Mouse (Mus musculus) right cerebral cortex, postnatal 4 days (tissue): Measurements from ENCODE around the gene Ppp1r14a.
A peak's percentile ranks its signal among the peaks of the same experiment; 100 is the strongest.

Experiments used
- DNase-seq: peaks from one replicate; pipeline ENCODE4 v3.0.0-alpha.2; 2022

Gene Ppp1r14a

DNA sequence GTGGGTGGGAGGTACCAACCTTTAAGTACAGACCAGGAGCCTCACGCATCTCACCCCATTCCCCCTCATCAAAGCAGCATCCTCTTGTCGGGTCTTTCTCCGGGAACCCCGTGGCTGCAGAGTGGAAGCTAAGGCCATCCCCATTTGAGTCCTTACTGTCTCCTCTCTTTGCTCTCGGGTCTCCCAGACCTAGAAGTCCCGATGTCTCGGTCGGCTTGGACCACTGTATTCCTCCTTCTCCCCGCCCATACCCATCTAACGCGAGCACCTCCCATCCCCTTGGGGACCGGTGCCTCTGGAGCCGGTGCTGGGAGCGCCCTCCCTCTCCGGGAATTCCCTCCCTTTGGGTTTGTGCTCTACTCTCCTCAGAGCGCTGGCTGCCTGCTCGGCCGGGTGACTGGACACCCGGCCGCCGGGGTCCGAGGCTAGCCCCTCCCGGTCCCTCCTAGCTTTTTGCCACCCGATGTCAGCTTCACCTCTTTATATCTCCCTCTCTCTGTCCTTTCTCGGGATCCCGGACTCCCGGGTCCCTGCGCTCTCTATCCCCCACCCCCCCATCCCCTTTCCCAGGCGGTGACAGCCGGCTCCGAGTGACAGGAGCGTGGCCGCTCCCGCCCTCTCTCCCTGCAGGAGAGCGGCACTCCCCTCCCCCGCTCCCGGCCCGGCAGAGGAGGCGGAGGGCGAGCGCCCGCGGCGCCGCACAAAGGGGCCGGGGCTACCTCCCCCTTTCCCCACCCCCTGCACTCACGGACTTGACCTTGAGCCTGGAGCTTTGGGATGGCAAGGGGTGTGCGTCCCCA lies 15.6 kb downstream of the Ppp1r14a start:
- DNase-seq, result no peak

DNA sequence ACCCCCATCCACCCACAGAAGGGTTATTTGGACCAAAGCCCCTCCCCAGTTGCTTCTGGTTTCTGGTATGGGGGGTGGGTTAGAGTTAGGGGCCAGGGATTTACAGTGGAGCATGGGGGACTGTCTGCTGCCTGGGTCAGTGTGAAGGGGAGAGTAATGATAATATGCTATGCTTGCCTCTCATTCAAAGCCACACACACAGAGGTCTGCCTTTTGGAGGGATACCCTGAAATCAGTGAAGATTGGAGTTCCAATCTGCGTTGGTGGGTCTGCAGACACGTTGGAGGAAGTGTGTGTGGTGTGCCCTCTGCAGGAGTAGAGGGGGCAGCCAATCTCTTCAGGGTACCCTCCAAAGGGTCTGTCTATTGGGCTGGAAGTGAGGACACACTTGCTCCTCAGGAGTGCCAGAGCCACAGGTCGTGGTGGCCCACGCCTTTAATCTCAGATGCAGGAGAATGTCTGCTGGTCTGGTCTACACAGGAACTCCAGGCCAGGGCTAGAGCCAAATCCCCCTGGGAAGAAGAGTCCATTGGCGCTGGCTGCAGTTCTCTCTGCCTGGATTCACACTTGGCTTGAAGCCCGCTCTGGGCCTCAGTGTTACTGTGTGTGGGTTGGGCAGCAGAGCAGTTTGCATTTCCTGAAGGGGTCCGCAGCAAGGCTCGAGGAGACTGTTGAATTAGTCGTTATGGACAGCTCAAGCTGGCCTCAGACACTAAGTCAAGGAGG lies 16.3 kb downstream of the Ppp1r14a start:
- DNase-seq, result no peak

- no peak for DNase-seq
Measured at GRCm38 (mm10) chr7:29306108-29306507, 17.0 kb downstream of the Ppp1r14a start.

GRCm38 (mm10) chr7:29306619-29307018 lies 17.5 kb downstream of the Ppp1r14a start:
- DNase-seq, result no peak

GRCm38 (mm10) chr7:29307350-29308104 lies 18.4 kb downstream of the Ppp1r14a start:
- DNase-seq, result peak; percentile 97

DNA sequence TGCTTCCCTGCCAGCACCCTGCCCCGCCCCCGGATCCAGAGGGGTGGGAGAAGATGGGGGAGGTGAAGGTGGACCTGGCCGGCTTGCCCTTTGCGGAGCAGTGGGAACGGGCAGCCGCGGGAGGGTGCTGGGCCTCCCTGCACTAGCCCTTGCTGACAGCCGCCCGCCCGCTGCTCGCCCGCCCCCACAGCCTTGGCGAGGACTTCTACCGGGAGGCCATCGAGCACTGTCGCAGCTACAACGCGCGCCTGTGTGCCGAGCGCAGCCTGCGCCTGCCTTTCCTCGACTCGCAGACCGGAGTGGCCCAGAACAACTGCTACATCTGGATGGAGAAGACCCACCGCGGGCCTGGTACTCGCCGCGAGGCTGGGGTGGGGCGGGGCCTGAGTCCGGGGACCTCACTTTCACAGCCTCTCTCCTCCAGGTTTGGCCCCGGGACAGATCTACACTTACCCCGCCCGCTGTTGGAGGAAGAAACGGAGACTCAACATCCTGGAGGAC lies 20.2 kb downstream of the Ppp1r14a start:
- DNase-seq, result peak; percentile 58

DNA sequence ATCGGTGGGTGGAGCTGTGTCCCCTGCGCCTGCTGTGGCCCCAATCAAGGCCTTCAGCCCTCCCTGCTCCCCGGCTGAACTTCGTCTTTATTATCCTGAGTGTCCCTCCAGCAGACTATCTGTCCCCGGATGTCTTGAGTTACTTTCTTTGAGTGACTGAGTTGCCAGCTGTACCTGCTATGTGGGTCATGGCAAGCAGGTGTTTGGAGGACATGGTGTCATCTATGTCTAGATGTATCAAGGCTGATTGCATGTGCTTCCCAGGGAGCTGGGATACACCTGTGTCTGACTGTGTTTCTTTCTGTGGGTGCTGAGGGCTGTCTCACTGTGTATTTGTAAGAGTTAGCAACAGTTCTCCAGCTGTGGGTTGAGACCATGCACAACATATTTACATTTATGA lies 20.6 kb downstream of the Ppp1r14a start:
- no peak for DNase-seq

- DNase-seq, result no peak
Measured at GRCm38 (mm10) chr7:29313051-29313450, 23.9 kb downstream of the Ppp1r14a start.

- DNase-seq, result no peak
Measured at GRCm38 (mm10) chr7:29313572-29314261, 24.6 kb downstream of the Ppp1r14a start.

- no peak for DNase-seq
Measured at GRCm38 (mm10) chr7:29314844-29315628, 25.9 kb downstream of the Ppp1r14a start.

DNA sequence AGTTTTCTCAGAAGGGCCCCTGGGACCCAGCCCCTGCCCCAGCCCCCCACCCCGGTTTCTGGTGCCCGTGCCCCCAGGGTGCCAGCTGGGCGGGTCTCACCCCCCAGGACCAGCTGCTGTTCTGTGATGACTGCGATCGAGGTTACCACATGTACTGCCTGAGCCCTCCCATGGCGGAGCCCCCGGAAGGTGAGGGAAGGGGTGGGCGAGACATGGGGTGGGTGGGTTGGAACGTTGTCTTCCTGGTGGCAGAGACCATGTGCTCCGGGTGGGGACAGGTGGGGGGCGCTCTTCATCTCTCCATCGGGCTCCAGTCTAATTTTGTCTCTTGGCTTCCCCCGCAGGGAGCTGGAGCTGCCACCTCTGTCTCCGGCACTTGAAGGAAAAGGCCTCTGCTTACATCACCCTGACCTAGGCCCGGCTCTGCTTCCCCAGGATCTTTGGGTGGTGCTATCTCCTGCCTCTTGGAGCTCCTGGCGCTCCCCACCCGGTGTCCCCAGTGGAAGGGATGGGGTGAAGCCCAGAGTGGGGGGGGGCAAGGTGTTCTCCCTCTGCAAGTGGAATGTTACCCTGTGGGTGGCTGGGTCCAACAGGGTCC lies 27.1 kb downstream of the Ppp1r14a start:
- no peak for DNase-seq

DNA sequence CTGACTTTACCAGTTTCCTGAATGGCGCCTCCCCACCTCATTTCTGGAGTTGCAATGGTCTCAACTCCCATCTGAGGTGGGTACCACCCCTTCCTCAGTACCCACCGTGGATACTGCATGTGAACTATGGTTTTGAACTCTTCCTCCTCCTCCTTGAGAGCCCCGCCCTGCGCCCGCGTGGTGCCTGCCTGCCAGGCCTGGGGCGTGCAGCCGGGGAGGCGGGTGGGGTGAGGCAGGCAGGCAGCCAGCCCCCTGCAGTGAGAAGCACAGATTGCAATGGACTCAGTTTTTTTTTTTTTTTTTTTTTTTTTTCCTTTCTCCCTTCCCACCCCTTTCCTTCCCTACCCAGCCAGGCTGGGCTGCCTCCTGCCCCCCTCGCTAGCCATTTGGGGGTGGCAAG lies 27.9 kb downstream of the Ppp1r14a start:
- DNase-seq, result peak; percentile 72

GRCm38 (mm10) chr7:29317558-29317957 lies 28.4 kb downstream of the Ppp1r14a start:
- DNase-seq, result peak; percentile 72

DNA sequence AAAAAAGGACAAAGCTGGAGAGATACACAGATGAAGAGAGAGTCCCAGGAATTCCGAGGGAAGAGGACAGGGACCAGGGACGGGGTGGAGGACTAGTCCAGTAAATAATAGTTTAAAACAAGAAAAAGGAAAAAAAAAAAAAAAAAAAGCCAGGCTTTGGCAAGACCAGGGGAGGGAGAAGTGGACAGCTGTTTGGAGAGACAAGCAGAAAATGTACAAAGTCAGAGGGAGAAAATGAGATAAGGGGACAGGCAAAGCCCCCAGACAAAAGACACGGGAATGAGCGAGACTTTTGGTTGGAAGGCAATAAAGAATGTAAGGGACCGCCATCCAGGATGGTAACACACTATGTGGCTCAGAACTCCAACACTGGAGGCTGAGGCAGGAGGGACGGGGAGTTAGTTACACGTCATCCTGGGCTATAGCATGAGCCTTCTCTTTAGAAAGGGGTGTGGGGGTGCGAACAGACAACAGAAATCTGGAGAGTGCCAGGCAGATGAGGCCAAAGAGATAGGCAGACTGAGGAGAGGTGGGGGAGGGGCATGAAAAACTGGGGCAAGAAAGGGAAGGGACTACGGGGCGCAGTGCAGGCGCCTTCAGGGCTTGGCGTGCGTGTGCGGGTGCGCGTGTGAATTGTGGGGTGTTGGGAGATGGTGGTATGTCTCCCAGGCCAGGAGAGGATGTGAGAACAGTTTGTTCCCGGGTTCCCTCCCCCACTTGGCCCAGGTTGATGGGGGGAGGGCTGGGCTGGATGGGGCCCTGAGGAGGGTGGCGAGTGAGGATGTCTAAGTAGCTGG lies 29.2 kb downstream of the Ppp1r14a start:
- peak; percentile 65 for DNase-seq

DNA sequence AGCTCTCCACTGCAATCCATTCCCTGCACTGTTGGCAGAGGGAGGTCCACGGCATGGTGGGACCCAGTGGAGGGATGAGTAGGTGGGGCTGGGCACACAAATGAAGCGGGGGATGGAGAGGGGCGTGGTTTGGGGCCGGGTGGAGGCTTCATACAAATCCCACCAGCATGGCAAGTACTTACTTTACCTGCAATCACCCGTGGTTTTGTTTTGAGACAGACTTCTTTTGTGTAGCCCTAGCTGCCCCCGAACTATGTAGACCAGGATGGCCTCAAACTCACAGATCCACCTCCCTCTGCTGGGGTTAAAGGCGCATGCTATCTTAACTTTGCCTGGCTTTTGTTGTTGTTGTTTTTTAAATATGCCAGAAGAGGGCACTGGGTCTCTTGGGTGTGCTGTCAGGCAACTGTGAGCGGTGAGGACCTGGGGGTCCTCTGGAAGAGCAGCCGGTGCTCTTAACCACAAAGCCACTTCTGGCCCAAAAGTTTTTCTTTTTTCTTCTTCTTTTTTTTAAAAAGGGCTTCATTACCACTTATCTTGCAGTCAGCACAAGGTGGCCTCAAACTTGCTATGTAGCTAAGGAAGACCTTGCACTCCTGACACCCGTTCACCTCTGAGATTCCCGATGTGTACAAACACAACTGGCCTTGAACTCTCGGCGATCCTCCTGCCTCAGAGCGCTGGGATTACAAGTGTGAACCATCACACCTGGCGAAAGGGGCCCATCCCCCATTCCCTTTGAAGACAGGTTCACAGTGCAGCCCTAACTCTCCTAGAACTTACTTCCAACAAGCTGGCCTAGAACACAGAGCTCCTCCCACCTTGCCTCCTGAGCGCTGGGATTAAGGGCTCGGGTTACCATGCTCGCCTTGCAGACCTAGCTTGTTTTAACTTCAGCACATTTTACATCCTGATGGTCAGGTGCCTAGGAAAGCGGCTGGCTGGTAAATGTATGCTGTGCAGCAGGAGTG lies 30.5 kb downstream of the Ppp1r14a start:
- no peak for DNase-seq

DNA sequence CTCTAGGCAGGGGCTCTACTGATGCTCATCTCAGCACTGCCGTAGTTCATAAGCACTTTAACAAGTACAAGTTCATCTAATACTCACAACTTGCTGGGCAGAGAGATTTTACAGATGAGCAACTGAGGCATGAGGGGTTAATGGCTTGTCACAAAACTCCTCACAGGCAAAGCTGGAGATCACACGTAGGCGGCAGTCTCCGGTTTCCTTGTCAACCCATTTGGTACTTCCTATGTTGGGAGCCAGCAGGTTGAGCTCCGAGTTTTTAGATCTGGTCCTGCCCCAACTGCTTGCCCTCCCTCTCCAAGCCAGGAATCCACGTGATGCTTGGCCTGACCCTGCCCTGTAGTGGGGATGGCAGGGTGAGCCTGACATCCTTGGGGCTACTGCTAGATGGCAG lies 38.0 kb downstream of the Ppp1r14a start:
- DNase-seq, result no peak

GRCm38 (mm10) chr7:29328984-29329383 lies 39.9 kb downstream of the Ppp1r14a start:
- no peak for DNase-seq

- DNase-seq, result no peak
Measured at GRCm38 (mm10) chr7:29334156-29334555, 45.0 kb downstream of the Ppp1r14a start.

GRCm38 (mm10) chr7:29335276-29335675 lies 46.2 kb downstream of the Ppp1r14a start:
- no peak for DNase-seq
